Mouse (Mus musculus) liver, embryonic 16.5 days (tissue): ENCODE measurements at regions not wholly inside any gene's neighbourhood (a gene's known extent, or its start where the extent isn't known, plus 50 kb on each side); places are given as distances from the start of the nearest gene placed in this dataset.

Experiments used
- ATAC-seq: fragments of 200-750 bp; cut with Nextera tagmentation; 2 replicates; pipeline ENCODE4 v1.8.0; 2017; ENCODE audit warnings: low read depth, mild to moderate bottlenecking, moderate number of reproducible peaks, moderate library complexity
- H3K27ac ChIP-seq: fragments of 300-500 bp; sonication (generic); 2 replicates; pipeline ENCODE4 v1.5.1; 2014; ENCODE audit warnings: mild to moderate bottlenecking, low read length
- H3K27me3 ChIP-seq: fragments of 300-500 bp; sonication (generic); 2 replicates; pipeline ENCODE4 v1.6.1; 2014; ENCODE audit warnings: low read depth, low read length, mixed read lengths; ENCODE audit not compliant: control insufficient read depth, insufficient read depth
- H3K36me3 ChIP-seq: fragments of 300-500 bp; sonication (generic); 2 replicates; pipeline ENCODE4 v1.6.1; 2014; ENCODE audit warnings: mild to moderate bottlenecking; ENCODE audit not compliant: control insufficient read depth, insufficient read depth
- H3K4me1 ChIP-seq: fragments of 300-500 bp; sonication (generic); 2 replicates; pipeline ENCODE4 v1.6.1; 2014; ENCODE audit warnings: low read depth, low read length, mixed read lengths; ENCODE audit not compliant: control insufficient read depth
- H3K4me2 ChIP-seq: fragments of 300-500 bp; sonication (generic); 2 replicates; pipeline ENCODE4 v1.6.1; 2014; ENCODE audit warnings: low read depth, low read length, mixed read lengths
- H3K4me3 ChIP-seq: fragments of 300-500 bp; sonication (generic); 2 replicates; pipeline ENCODE4 v1.5.1; 2014; ENCODE audit warnings: low read depth, mild to moderate bottlenecking, low read length
- H3K9ac ChIP-seq: fragments of 300-500 bp; sonication (generic); 2 replicates; pipeline ENCODE4 v1.6.1; 2014; ENCODE audit warnings: low read depth, low read length
- H3K9me3 ChIP-seq: fragments of 300-500 bp; sonication (generic); replicated peaks from 2 replicates; pipeline ENCODE4 v1.6.1; 2016; ENCODE audit warnings: low read length; ENCODE audit not compliant: control insufficient read depth
- WGBS: fragments of 180-500 bp; shearing (Covaris S2); extraction: QIAGEN DNeasy Blood & Tissue Kit; methylation state at CpG from one replicate; pipeline ENCODE4 v1.1.7; 2014; ENCODE audit not compliant: insufficient replicate concordance; 5-methylcytosine and 5-hydroxymethylcytosine counted together

DNA sequence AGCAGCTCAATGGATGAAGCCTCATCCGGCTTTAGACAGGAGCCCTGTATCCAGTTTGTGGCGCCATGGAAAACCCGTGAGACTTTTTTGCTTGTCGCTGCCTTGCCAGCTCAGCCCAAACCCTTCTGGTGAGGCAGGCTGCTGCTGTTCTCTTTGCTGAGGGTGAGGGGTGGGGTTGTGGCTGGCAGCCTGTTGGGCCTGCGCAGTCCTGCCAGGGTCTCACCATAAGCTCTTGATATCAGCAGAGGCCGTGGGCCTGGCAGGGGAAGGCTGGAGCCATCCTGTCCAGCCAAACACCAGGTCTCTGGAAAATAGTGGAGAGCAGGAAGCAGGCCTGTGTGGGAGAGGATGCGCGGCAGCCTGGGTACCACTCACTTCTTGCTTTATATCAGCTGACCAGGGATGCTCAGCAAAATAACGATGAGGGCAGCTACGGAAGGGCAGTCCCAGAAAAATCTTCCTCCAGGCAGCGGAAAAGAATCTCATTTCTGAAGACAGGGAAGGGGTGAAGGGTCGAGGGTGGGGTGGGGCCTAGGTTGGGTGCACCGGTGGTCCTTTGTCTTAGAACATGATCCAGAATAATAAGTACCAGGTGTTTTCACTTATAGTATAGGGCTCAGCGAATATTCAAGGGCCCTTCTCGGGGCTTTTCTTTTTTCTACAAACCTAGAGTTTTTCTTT, 73.4 kb upstream of the Medag start:
- no peaks in the 10 kb centered on the region; the same call in 1 of the 2 replicates for H3K4me1 ChIP-seq
- H3K27ac ChIP-seq, result no peak overlapping the region
- 70% methylated on average over 15 of the region's 15 CpGs for WGBS
- H3K4me3 ChIP-seq, result no peak overlapping the region
- H3K9ac ChIP-seq, result no peak overlapping the region
- H3K9me3 ChIP-seq, result no peaks in the 10 kb centered on the region
- no peak overlapping the region for H3K4me2 ChIP-seq
- no peaks in the 10 kb centered on the region for H3K36me3 ChIP-seq
- ATAC-seq, result no peak
- H3K27me3 ChIP-seq, result no peaks in the 10 kb centered on the region

GRCm38 (mm10) chr5:149338697-149339078, 72.9 kb upstream of the Medag start:
- no peaks in the 10 kb centered on the region for H3K4me1 ChIP-seq
- H3K4me3 ChIP-seq, result no peak overlapping the region
- no peaks in the 10 kb centered on the region for H3K27me3 ChIP-seq
- WGBS, result 64% methylated on average over 5 of the region's 5 CpGs
- H3K36me3 ChIP-seq, result no peaks in the 10 kb centered on the region
- no peaks in the 10 kb centered on the region for H3K9me3 ChIP-seq
- H3K9ac ChIP-seq, result no peak overlapping the region
- no peak for ATAC-seq
- no peak overlapping the region for H3K27ac ChIP-seq
- no peak overlapping the region for H3K4me2 ChIP-seq

DNA sequence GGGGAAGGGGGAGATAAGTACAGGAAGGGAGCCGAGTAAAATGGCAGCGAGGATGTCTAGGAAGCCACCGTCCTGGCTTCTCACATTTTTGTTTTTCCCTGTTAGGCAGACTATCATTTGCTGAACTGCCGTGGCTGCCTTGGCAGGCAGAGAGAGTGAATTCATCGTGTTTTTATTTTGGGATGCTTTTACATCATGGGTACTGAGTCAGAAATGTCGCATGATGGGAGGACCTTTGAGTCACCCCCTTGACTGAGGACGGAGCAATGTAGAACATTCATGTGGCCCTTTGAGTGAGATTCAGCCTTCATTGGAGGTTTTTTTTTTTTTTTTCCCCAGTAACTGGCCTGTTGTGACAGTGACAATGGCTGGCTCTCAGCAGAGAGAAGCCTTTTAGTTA, 71.2 kb upstream of the Medag start:
- 62% methylated on average over 7 of the region's 7 CpGs for WGBS
- Histone ChIP-seq H3K27ac (no peak overlapping the region), H3K27me3 (no peaks in the 10 kb centered on the region), H3K9me3 (no peaks in the 10 kb centered on the region), H3K36me3 (no peaks in the 10 kb centered on the region), H3K4me3 (no peak overlapping the region), H3K4me1 (no peaks in the 10 kb centered on the region), H3K9ac (no peak overlapping the region), H3K4me2 (no peak overlapping the region)
- ATAC-seq, result no peak

DNA sequence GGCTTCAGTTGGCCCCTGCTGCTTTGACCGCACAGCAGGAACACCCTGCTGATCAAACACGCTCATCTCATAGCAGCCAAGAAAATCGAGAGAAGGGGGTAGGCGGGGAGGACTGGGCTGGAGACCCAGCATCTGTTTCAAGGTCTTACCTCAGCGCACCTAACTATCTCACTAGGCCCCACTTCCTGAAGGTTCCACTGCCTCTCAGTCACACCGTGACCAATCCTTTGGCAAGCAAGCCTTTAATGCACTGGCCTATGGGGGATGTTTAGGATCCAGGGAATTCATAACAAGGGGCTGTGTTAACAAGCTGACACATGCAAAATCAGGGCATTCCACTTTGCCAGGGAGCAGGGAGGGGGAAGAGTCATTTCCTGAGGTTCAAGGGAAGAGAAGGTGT, 70.1 kb upstream of the Medag start:
- no peaks in the 10 kb centered on the region for H3K4me1 ChIP-seq
- H3K4me3 ChIP-seq, result no peak overlapping the region
- H3K9me3 ChIP-seq, result no peaks in the 10 kb centered on the region
- no peak for ATAC-seq
- H3K4me2 ChIP-seq, result no peak overlapping the region
- no peak overlapping the region for H3K9ac ChIP-seq
- H3K36me3 ChIP-seq, result no peaks in the 10 kb centered on the region
- no peaks in the 10 kb centered on the region for H3K27me3 ChIP-seq
- 63% methylated on average over 6 of the region's 6 CpGs for WGBS
- H3K27ac ChIP-seq, result no peak overlapping the region

DNA sequence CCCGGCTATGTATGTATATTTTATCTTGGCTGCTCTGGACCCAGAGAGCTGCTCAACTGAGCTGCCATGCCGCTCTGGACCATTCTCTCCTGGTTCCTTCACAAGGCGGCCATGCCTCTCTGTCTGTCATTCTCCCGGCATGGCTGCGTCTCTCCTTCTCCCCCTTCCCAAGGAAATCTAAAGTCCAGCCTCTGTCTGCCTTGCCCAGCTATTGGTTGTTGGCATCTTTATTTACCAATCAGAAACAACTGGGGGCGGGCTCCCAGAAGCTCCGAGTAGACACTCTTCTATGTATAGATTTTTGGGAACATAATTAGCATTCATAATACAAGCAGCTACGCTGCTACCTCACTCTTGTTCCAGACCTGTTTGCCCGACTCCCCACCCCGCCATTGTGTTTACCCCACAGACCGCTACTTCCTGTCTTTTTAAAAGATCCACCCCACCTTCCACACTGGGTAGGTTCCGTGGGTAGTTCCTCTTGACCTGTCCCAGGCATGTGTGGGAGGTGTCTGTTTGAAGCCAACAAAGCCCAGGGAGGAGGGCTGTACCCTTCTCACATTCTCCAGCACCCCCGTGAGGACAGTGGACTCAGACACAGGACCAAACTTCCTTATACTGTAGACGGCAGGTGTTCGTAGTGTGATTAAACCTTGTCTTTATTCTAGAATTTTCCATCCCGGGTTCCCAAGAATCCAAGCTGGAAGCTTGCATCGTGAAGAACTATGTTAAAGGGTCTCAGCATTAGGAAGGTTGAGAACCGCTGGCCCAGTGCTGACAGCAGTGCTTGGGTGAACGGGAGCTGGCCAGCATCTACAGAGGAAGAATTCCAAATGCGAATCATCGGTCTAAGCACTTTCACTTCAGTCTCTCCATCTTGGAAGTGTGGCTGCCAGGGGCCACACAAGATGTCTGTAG, 67.7 kb upstream of the Medag start:
- Histone ChIP-seq H3K4me2 (no peak overlapping the region), H3K9me3 (no peaks in the 10 kb centered on the region), H3K9ac (no peak overlapping the region), H3K4me3 (no peak overlapping the region), H3K36me3 (no peaks in the 10 kb centered on the region), H3K4me1 (no peaks in the 10 kb centered on the region), H3K27me3 (no peaks in the 10 kb centered on the region), H3K27ac (no peak overlapping the region)
- WGBS, result 68% methylated on average over 21 of the region's 21 CpGs
- ATAC-seq, result no peak

GRCm38 (mm10) chr5:149344528-149344855, 67.1 kb upstream of the Medag start:
- Histone ChIP-seq H3K27ac (no peak overlapping the region), H3K9ac (no peak overlapping the region), H3K4me3 (no peak overlapping the region), H3K9me3 (no peaks in the 10 kb centered on the region), H3K36me3 (no peaks in the 10 kb centered on the region), H3K4me2 (no peak overlapping the region), H3K4me1 (no peaks in the 10 kb centered on the region), H3K27me3 (no peaks in the 10 kb centered on the region)
- ATAC-seq, result no peak
- 66% methylated on average over 4 of the region's 4 CpGs for WGBS

- Histone ChIP-seq H3K9ac (no peak overlapping the region), H3K4me2 (no peak overlapping the region), H3K27ac (no peak overlapping the region), H3K4me1 (no peaks in the 10 kb centered on the region), H3K4me3 (no peak overlapping the region), H3K9me3 (no peaks in the 10 kb centered on the region), H3K36me3 (no peaks in the 10 kb centered on the region), H3K27me3 (no peaks in the 10 kb centered on the region)
- no peak for ATAC-seq
- WGBS, result 55% methylated on average over 6 of the region's 6 CpGs
These were observed 66.4 kb upstream of the Medag start for GRCm38 (mm10) chr5:149345161-149345560.

DNA sequence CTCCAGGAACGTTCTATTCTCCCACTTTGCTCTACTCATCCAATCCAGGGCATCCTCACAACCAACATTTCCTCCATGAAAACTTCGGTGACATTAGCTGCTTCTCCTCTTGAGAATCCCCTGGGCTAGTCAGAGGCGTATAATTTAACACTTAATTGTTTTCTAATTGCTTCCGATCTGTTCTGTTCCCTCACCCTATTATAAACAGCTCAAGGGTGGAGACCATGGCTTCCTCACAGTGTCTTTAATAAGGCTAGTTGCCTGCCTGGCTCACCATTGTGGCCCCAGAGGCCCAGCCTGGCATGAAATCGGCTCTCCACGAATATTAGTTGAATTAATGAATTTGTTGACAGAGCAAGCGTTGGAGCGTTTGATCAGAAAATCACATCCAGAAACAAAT, 61.9 kb upstream of the Medag start:
- peaks cover 13% of the 10 kb centered on the region for H3K4me1 ChIP-seq
- H3K9me3 ChIP-seq, result no peaks in the 10 kb centered on the region
- H3K9ac ChIP-seq, result no peak overlapping the region
- H3K36me3 ChIP-seq, result no peaks in the 10 kb centered on the region
- ATAC-seq, result no peak
- no peak overlapping the region for H3K27ac ChIP-seq
- H3K27me3 ChIP-seq, result no peaks in the 10 kb centered on the region
- WGBS, result 65% methylated on average over 8 of the region's 8 CpGs
- H3K4me2 ChIP-seq, result no peak overlapping the region
- no peak overlapping the region for H3K4me3 ChIP-seq

GRCm38 (mm10) chr5:149353039-149353655, 58.4 kb upstream of the Medag start:
- no peak overlapping the region for H3K4me2 ChIP-seq
- no peak overlapping the region for H3K9ac ChIP-seq
- no peak overlapping the region for H3K4me3 ChIP-seq
- ATAC-seq, result no peak
- no peaks in the 10 kb centered on the region for H3K9me3 ChIP-seq
- peaks cover 17% of the 10 kb centered on the region for H3K4me1 ChIP-seq
- no peaks in the 10 kb centered on the region for H3K27me3 ChIP-seq
- no peaks in the 10 kb centered on the region for H3K36me3 ChIP-seq
- 50% methylated on average over 14 of the region's 14 CpGs for WGBS
- no peak overlapping the region for H3K27ac ChIP-seq
